Mouse (Mus musculus) layer of hippocampus, postnatal 10 days (tissue): ENCODE results near the gene Fus. TPM values are rescaled to one million over a fixed set of nuclear protein-coding genes. Genes with fewer than 3 reads are reported as not detected.
A peak's percentile ranks its signal among the peaks of the same experiment; 100 is the strongest.
"Not testable (repeated sequence)": the region's sequence is repeated elsewhere in the genome, so short reads cannot be mapped to it uniquely, and the experiment has no call there.

Experiments
- DNase-seq, 2 experiments: peaks; one replicate each; pipeline ENCODE4 v3.0.0; 2021; ENCODE audit warnings: low spot score in 2 of 2
- total RNA-seq, 2 experiments: library from RNA; stranded (reverse); gene quantifications; 2 replicates each; pipeline ENCODE4 v1.2.3; 2021

Fus gene
- total RNA-seq, 2 experiments from 2014 or later = 423 to 445 TPM

- DNase-seq = not testable (repeated sequence)
Measured at GRCm38 (mm10) chr7:127942097-127942496, 25.2 kb upstream of the Fus start.

GRCm38 (mm10) chr7:127944614-127945013 lies 22.6 kb upstream of the Fus start:
- DNase-seq = no peak

- no peak for DNase-seq
Measured at GRCm38 (mm10) chr7:127946470-127947023, 20.7 kb upstream of the Fus start, which contains the start of gene Prss36. Gene Prss36 (minus strand): TSS chr7:127946725.

GRCm38 (mm10) chr7:127952864-127953581 lies 14.2 kb upstream of the Fus start:
- no peak for DNase-seq

GRCm38 (mm10) chr7:127959364-127959763 lies 7.9 kb upstream of the Fus start:
- no peak for DNase-seq

- no peak for DNase-seq
Measured at GRCm38 (mm10) chr7:127966371-127966918, 812 bp upstream of the Fus start.

GRCm38 (mm10) chr7:127967922-127968828 lies 918 bp downstream of the Fus start:
- DNase-seq = peak; percentile 71 to 77

GRCm38 (mm10) chr7:127974413-127974930 lies 7.2 kb downstream of the Fus start:
- DNase-seq = no peak

GRCm38 (mm10) chr7:127978856-127979255 lies 11.6 kb downstream of the Fus start:
- no peak for DNase-seq

- DNase-seq = no peak
Measured at GRCm38 (mm10) chr7:127980606-127981005, 13.3 kb downstream of the Fus start.

GRCm38 (mm10) chr7:127988904-127989303 lies 21.6 kb downstream of the Fus start:
- no peak for DNase-seq

GRCm38 (mm10) chr7:127991643-127992487 lies 24.6 kb downstream of the Fus start:
- peak; percentile 83 to 84 for DNase-seq

- no peak for DNase-seq
Measured at GRCm38 (mm10) chr7:127992488-127993340, 25.5 kb downstream of the Fus start.

GRCm38 (mm10) chr7:127993341-127993977 lies 26.2 kb downstream of the Fus start, which contains the start of gene Pycard:
Gene Pycard (minus strand): TSS chr7:127993867.
- peak; percentile 34 to 35 for DNase-seq

GRCm38 (mm10) chr7:127999436-127999835 lies 32.2 kb downstream of the Fus start:
- DNase-seq = no peak

GRCm38 (mm10) chr7:128000068-128000950 lies 33.1 kb downstream of the Fus start:
- DNase-seq = no peak

GRCm38 (mm10) chr7:128003098-128003497 lies 35.8 kb downstream of the Fus start:
- no peak for DNase-seq

GRCm38 (mm10) chr7:128003688-128004087 lies 36.4 kb downstream of the Fus start, which contains the start of gene Trim72:
Gene Trim72 (plus strand): TSS chr7:128003949.
- no peak for DNase-seq
